9 mouse cellular contexts compared by ENCODE assay signal in the genomic region with DNA sequence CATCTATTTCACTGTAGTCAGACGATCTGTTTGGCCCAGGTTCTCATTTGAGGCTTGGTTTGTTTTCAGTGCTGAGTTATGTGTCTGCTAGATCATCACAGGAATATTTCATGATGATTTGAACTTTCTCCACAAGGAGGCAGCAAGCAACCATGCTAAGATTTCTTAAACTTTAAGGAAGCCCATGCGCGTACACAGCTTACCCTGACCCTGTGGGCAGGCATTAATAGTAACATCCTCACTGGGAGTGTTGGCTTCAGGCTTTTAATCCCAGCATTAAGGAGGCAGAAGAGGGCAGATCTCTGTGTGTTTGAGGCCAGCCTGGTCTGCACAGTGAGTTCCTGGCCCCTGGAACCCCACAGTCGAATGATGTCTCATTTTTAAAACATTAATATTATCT. TPM values are rescaled to one million over a fixed set of nuclear protein-coding genes. Genes with fewer than 3 reads are reported as not detected.
DNase-seq lines count a peak whose midpoint lies in the region; ATAC-seq and TF ChIP-seq lines count a peak whose summit lies in the region.
"Had no signal": no experiment of that assay in that cellular context is flagged by ENCODE, and none has a peak within 500 bp of the region (broad histone marks: within the 10 kb centered on the region; RNA-seq: fewer than 3 reads in every experiment).

No protein-coding gene starts in this region.

- H3K27ac ChIP-seq in kidney, embryonic 14.5 days (ENCODE audit: low read depth, low read length) = no peak overlapping the region
- H3K27ac ChIP-seq in heart, adult 2 months = peak overlapping the region; percentile 78
- H3K27ac ChIP-seq: limb, embryonic 15.5 days had no signal

- H3K9ac ChIP-seq in kidney, embryonic 14.5 days (ENCODE audit: low read depth, low read length) = no peak overlapping the region
- peak overlapping the region; percentile 32; the same call in 1 of the 2 replicates for H3K9ac ChIP-seq in heart, adult 2 months (ENCODE audit: low read depth, low read length)
- H3K9ac ChIP-seq: limb, embryonic 15.5 days had no signal

- TF ChIP-seq EP300 in heart, adult 2 months (IDR thresholded peaks at IDR 0.05; ENCODE audit: insufficient read depth, low read depth, low read length) = peak; percentile 75; the same call in 1 of the 2 replicates

- H3K27me3 ChIP-seq in kidney, embryonic 14.5 days (ENCODE audit: control insufficient read depth, insufficient read depth, low read length) = no peaks in the 10 kb centered on the region
- no peaks in the 10 kb centered on the region for H3K27me3 ChIP-seq in C2C12 (ENCODE audit: control insufficient read depth, insufficient read depth, insufficient read length)
- H3K27me3 ChIP-seq in heart, adult 2 months (ENCODE audit: control insufficient read depth, insufficient read depth, low read length) = no peaks in the 10 kb centered on the region
- H3K27me3 ChIP-seq: limb, embryonic 15.5 days had no signal

- H3K9me3 ChIP-seq in kidney, embryonic 14.5 days (ENCODE audit: control insufficient read depth, low read length) = no peaks in the 10 kb centered on the region
- H3K9me3 ChIP-seq: limb, embryonic 15.5 days had no signal

- no peak overlapping the region for H3K4me3 ChIP-seq in kidney, embryonic 14.5 days (ENCODE audit: low read length)
- H3K4me3 ChIP-seq in C2C12 (ENCODE audit: insufficient read depth, poor library complexity, severe bottlenecking) = no peak overlapping the region
- H3K4me3 ChIP-seq in heart, adult 2 months = no peak overlapping the region
- H3K4me3 ChIP-seq: limb, embryonic 15.5 days had no signal

- H3K36me3 ChIP-seq in kidney, embryonic 14.5 days (ENCODE audit: control insufficient read depth, insufficient read depth, low read length) = peaks cover under 1% of the 10 kb centered on the region; the same call in 1 of the 2 replicates
- peaks cover 5% of the 10 kb centered on the region for H3K36me3 ChIP-seq in C2C12 (ENCODE audit: control insufficient read depth, insufficient read depth)
- H3K36me3 ChIP-seq in heart, adult 2 months (ENCODE audit: control insufficient read depth, insufficient read depth, low read length) = no peaks in the 10 kb centered on the region; the same call in 1 of the 2 replicates
- H3K36me3 ChIP-seq: limb, embryonic 15.5 days had no signal

- no peak for TF ChIP-seq CTCF in C2C12 (IDR thresholded peaks at IDR 0.05; ENCODE audit: control insufficient read depth, insufficient read depth, insufficient read length)
- peak; percentile 86 for TF ChIP-seq CTCF in heart, adult 2 months (IDR thresholded peaks at IDR 0.05)

- WGBS in kidney, embryonic 14.5 days = 36% methylated on average over 4 of the region's 4 CpGs
- 13% methylated on average over 4 of the region's 4 CpGs for WGBS in heart, adult 2 months

- ATAC-seq in kidney, embryonic 14.5 days (ENCODE audit: low FRiP score, low TSS enrichment) = no peak
- ATAC-seq in megakaryocyte-erythroid progenitor cell, adult 5-6 weeks (replicated peaks; ENCODE audit: low FRiP score, low TSS enrichment, poor library complexity, severe bottlenecking) = peak; percentile 62
- ATAC-seq in erythroblast, adult 5-6 weeks (replicated peaks; ENCODE audit: low FRiP score, poor library complexity, severe bottlenecking) = no peak

- H3K79me3 ChIP-seq in C2C12 (ENCODE audit: low read depth) = no peaks in the 10 kb centered on the region

- H3K4me2 ChIP-seq in kidney, embryonic 14.5 days (replicated peaks; ENCODE audit: low read depth, low read length) = no peak overlapping the region
- H3K4me2 ChIP-seq: limb, embryonic 15.5 days had no signal

- peaks cover 11% of the 10 kb centered on the region for H3K4me1 ChIP-seq in kidney, embryonic 14.5 days (ENCODE audit: control insufficient read depth, insufficient read depth, low read length)
- peaks cover 20% of the 10 kb centered on the region for H3K4me1 ChIP-seq in heart, adult 2 months (ENCODE audit: control insufficient read depth, insufficient read depth, low read length)

- no peak for TF ChIP-seq POLR2A in heart, adult 2 months (IDR thresholded peaks at IDR 0.05; ENCODE audit: insufficient read depth, low read depth, low read length)

- DNase-seq in kidney, adult 11 months = peak; percentile 67
- DNase-seq in adrenal gland, adult 18-20 months (ENCODE audit: low spot score in 2 of 2) = peak; percentile 36 to 50
- peak; percentile 49 to 56 for DNase-seq in heart, adult 2 months
- peak; percentile 73 for DNase-seq in kidney, postnatal 10 days

- H3ac ChIP-seq in C2C12 (ENCODE audit: control insufficient read depth, insufficient read length, low read depth) = peak overlapping the region; percentile 43

- H3K79me2 ChIP-seq in C2C12 (ENCODE audit: control insufficient read depth, insufficient read depth) = no peaks in the 10 kb centered on the region
- no peaks in the 10 kb centered on the region for H3K79me2 ChIP-seq in heart, adult 2 months (replicated peaks; ENCODE audit: control insufficient read depth, insufficient read depth, low read length)

- intact Hi-C loops in heart, adult 2 months (cut with DNase I) = loop anchor here (1.0 to 10.0 kb wide), 3 partner anchors 48 to 205 kb away; no protein-coding TSS in a partner anchor

TF ChIP-seq in C2C12, 6 proteins besides CTCF, POLR2A, EP300 and RAD21:
- TF ChIP-seq USF1 (IDR thresholded peaks at IDR 0.05; ENCODE audit: low read depth) (no peak), MAX (IDR thresholded peaks at IDR 0.05) (no peak), MYOD1 (IDR thresholded peaks at IDR 0.05; ENCODE audit: control insufficient read depth, insufficient read length, low read depth) (no peak)

RNA-seq across cellular contexts. Expression of gene Hint1, which starts 13.3 kb away (rescaled TPM):
- 720 and 912 TPM in 2 replicates for polyA plus RNA-seq in kidney, embryonic 14.5 days (2014; fragmentation: Nextera tagmentation; extraction: Ambion mirVana)
- polyA plus RNA-seq in C2C12 (2012; fragmentation: generic; extraction: Trizol) = 1,165 TPM
- total RNA-seq in adrenal gland, adult 18-20 months (2021) = 100 to 1,000 TPM; 347 to 382 TPM
- total RNA-seq in heart, adult 2 months (2021) = 100 to 1,000 TPM; 258 to 297 TPM
- 477 and 498 TPM in 2 replicates for polyA plus RNA-seq in heart, adult 2 months (2012; rRNA removed)
- total RNA-seq in megakaryocyte-erythroid progenitor cell, adult 5-6 weeks (2014; fragmentation: Nextera tagmentation) = 531 and 641 TPM in 2 replicates
- total RNA-seq in megakaryocyte-erythroid progenitor cell, adult 5-6 weeks (2017) = 368 and 454 TPM in 2 replicates
- total RNA-seq in erythroblast, adult 5-6 weeks (2015; ENCODE audit: low replicate concordance) = 97.0 and 122 TPM in 2 replicates
- total RNA-seq in erythroblast, adult 5-6 weeks (2017; ENCODE audit: low replicate concordance) = 67.1 and 108 TPM in 2 replicates

RNA-seq across cellular contexts. Expression of gene Lyrm7, which starts 18.7 kb away (rescaled TPM):
- polyA plus RNA-seq in kidney, embryonic 14.5 days (2014; fragmentation: Nextera tagmentation; extraction: Ambion mirVana) = 6.7 and 9.6 TPM in 2 replicates
- 0.25 TPM for polyA plus RNA-seq in C2C12 (2012; fragmentation: generic; extraction: Trizol)
- 10 to 100 TPM in 1 of 2 experiments, 1 to 10 TPM in 1; 8.4 to 22.2 TPM for total RNA-seq in adrenal gland, adult 18-20 months (2021)
- 10 to 100 TPM; 38.6 to 40.1 TPM for total RNA-seq in heart, adult 2 months (2021)
- polyA plus RNA-seq in heart, adult 2 months (2012; rRNA removed) = 11.1 and 20.0 TPM in 2 replicates
- 6.1 and 11.0 TPM in 2 replicates for total RNA-seq in megakaryocyte-erythroid progenitor cell, adult 5-6 weeks (2014; fragmentation: Nextera tagmentation)
- total RNA-seq in megakaryocyte-erythroid progenitor cell, adult 5-6 weeks (2017) = 1.9 and 11.9 TPM in 2 replicates
- total RNA-seq in erythroblast, adult 5-6 weeks (2015; ENCODE audit: low replicate concordance) = 1.9 and 5.0 TPM in 2 replicates
- 1.3 and 5.7 TPM in 2 replicates for total RNA-seq in erythroblast, adult 5-6 weeks (2017; ENCODE audit: low replicate concordance)

RNA-seq across cellular contexts. Expression of gene Gpx3, which starts 22.8 kb away (rescaled TPM):
- polyA plus RNA-seq in kidney, embryonic 14.5 days (2014; fragmentation: Nextera tagmentation; extraction: Ambion mirVana) = 83.0 and 101 TPM in 2 replicates
- polyA plus RNA-seq in C2C12 (2012; fragmentation: generic; extraction: Trizol) = 2.0 TPM
- 100 to 1,000 TPM; 218 to 375 TPM for total RNA-seq in adrenal gland, adult 18-20 months (2021)
- total RNA-seq in heart, adult 2 months (2021) = 100 to 1,000 TPM; 219 to 246 TPM
- 362 and 401 TPM in 2 replicates for polyA plus RNA-seq in heart, adult 2 months (2012; rRNA removed)
- 3.2 TPM in 1 of 2 replicates, not detected in the other for total RNA-seq in megakaryocyte-erythroid progenitor cell, adult 5-6 weeks (2014; fragmentation: Nextera tagmentation)
- total RNA-seq in megakaryocyte-erythroid progenitor cell, adult 5-6 weeks (2017) = not detected in 2 replicates
- total RNA-seq in erythroblast, adult 5-6 weeks (2015; ENCODE audit: low replicate concordance) = 20.9 and 32.1 TPM in 2 replicates
- total RNA-seq in erythroblast, adult 5-6 weeks (2017; ENCODE audit: low replicate concordance) = 0.84 and 1.8 TPM in 2 replicates

Comparison
In these comparisons a context has a peak if more than half of its experiments do, and no peak if none do; other contexts are left out.
1. RNA of gene Gpx3, which starts 22.8 kb away (total RNA-seq): 218 to 375 TPM in adrenal gland, adult 18-20 months and 219 to 246 TPM in heart, adult 2 months; 0.84 to 32.1 TPM in erythroblast, adult 5-6 weeks and 3.2 TPM in megakaryocyte-erythroid progenitor cell, adult 5-6 weeks; every median in the first group is over 4 times any median in the second.
2. Peak in every context shown above with its lines, with median percentiles within 50 percentile points of each other: DNase-seq.